Mouse (Mus musculus) spleen, postnatal 14 days (tissue): Measurements from ENCODE around the gene Sox1.

ENCODE experiments used
- DNase-seq, 2 experiments: peaks; one replicate each; pipeline ENCODE4 v3.0.0; 2021 to 2022; ENCODE audit warnings: low spot score in 2 of 2

Sox1 gene

GRCm38 (mm10) chr8:12425906-12426305 is 30.8 kb downstream of the Sox1 start:
- DNase-seq: no peak

- no peak for DNase-seq
These were observed 32.3 kb downstream of the Sox1 start for GRCm38 (mm10) chr8:12427346-12427745.

GRCm38 (mm10) chr8:12427886-12428799 is 33.0 kb downstream of the Sox1 start:
- no peak for DNase-seq

GRCm38 (mm10) chr8:12428931-12429330 is 33.8 kb downstream of the Sox1 start:
- no peak for DNase-seq

GRCm38 (mm10) chr8:12429601-12430172 is 34.6 kb downstream of the Sox1 start:
- DNase-seq: no peak

- DNase-seq: no peak
These were observed 35.2 kb downstream of the Sox1 start for GRCm38 (mm10) chr8:12430173-12430899.

- no peak for DNase-seq
These were observed 36.0 kb downstream of the Sox1 start for GRCm38 (mm10) chr8:12430900-12431737.

- DNase-seq: no peak
These were observed 36.6 kb downstream of the Sox1 start for GRCm38 (mm10) chr8:12431738-12432055.

- DNase-seq: no peak
These were observed 37.5 kb downstream of the Sox1 start for GRCm38 (mm10) chr8:12432546-12432945.

GRCm38 (mm10) chr8:12434771-12435170 is 39.7 kb downstream of the Sox1 start:
- DNase-seq: no peak

GRCm38 (mm10) chr8:12438021-12438420 is 42.9 kb downstream of the Sox1 start:
- no peak for DNase-seq

- DNase-seq: no peak
These were observed 43.9 kb downstream of the Sox1 start for GRCm38 (mm10) chr8:12439044-12439443.

GRCm38 (mm10) chr8:12439846-12440245 is 44.8 kb downstream of the Sox1 start:
- DNase-seq: no peak

- DNase-seq: no peak
These were observed 45.9 kb downstream of the Sox1 start for GRCm38 (mm10) chr8:12440997-12441396.

- no peak for DNase-seq
These were observed 50.2 kb downstream of the Sox1 start for GRCm38 (mm10) chr8:12445258-12445657.

GRCm38 (mm10) chr8:12445926-12446680 is 51.0 kb downstream of the Sox1 start:
- DNase-seq: no peak
